Mouse (Mus musculus) retina, postnatal 1 day (tissue): ENCODE measurements around the gene Hsd11b1.

Source experiments
- DNase-seq: peaks from one replicate; pipeline ENCODE4 v3.0.0-alpha.2; 2012

Hsd11b1 gene

GRCm38 (mm10) chr1:193242238-193242637 lies 21.6 kb downstream of the Hsd11b1 start:
- no peak for DNase-seq

DNA sequence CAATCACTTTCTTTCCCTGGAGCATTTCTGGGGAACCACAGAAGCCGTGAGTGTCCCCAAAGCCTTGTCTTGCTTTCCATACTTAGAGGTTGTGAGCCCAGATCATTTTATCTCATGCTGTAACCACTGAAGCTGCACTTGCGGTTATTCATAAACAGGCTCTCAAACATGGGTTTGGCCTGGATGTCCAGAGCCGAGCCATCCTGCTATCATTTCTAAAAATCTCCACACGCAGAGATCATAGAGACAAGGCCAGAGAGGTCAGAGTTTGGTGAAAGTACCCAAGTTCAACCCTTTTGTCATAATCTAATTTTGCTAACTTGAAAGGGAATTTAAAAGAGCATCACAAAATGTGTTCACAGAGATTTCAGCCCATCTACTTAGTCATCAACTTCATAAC lies 22.4 kb downstream of the Hsd11b1 start:
- no peak for DNase-seq

DNA sequence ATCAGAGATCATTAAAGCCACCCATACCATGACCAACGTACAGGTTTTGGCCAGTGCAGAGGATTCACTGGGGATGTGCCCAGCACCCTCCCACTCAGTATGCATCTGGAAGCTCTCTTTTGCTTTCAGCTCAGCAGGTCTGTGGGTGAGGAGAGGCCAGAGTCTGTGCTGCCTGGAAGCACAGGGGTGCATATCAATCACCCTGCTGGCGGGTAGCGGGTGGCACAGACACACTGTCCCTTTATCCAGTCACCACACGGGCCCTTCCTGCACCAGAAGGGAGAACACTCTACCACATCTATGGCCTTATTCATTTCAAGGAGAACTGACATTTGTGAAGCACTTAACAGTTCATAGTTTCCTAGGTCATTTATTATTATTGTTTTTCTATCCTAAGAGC lies 25.4 kb downstream of the Hsd11b1 start:
- DNase-seq: no peak

GRCm38 (mm10) chr1:193234930-193235329 lies 28.9 kb downstream of the Hsd11b1 start:
- DNase-seq: no peak

DNA sequence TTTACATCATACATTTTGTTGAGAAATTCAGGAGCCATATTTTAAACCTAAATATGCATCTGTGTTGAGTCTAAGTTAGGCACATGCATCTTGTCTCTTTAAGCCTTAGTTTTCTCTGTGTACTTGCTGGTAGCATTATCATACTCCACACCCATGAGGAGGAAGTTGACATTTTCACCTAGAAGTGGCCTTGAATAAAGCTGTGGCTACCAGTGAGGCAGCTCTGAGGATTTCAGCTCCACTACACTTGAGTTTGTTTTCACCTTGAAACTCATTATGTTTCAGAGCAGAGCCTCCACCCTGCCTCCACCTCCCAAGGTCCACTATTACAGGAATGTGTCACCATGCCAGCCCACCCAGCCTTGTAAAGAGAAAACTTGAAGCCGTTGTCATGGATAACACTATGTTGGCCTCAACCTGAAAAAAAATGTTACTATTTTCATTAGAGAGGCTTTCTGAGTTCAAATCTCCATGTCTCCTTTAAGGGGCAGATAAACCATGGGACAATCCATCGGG lies 29.7 kb downstream of the Hsd11b1 start:
- DNase-seq: no peak

DNA sequence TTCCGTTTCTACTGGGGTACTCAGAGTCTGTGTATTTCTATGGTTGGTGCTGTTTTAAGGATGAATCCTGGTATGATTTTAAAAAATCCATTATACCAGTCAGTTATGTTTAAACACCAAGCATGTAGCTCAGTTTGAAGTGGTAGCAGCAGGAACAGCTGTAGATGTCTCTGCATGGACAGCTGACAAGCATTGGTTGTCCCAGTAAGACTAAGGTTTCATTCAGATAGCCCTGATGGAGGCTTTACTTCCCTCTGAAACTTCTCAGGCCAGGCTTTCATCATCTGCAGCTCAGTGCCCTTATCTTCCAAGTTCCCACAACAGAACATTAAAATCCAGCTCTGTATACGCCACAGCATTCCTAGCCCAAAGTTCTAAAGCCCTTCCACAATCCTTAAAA lies 31.1 kb downstream of the Hsd11b1 start:
- no peak for DNase-seq

DNA sequence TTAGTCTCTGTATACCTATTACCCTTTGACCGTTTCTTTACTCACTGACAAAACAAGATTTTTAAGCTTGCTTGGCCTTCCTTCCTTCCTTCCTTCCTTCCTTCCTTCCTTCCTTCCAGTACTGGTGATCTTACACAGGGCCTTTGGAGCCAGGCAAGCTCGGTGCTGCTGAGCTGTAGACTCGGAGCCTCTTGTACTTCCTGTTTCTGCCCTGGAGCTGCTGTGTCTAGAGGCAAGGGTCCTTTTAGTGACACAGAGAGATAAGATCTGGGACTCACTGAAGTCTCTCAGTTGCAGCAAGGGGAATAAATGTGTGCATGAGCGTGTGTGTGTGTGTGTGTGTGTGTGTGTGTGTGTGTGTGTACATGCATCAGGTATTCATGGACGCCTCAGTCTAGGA lies 32.9 kb downstream of the Hsd11b1 start:
- DNase-seq: no peak

GRCm38 (mm10) chr1:193230531-193230930 lies 33.3 kb downstream of the Hsd11b1 start:
- no peak for DNase-seq

DNA sequence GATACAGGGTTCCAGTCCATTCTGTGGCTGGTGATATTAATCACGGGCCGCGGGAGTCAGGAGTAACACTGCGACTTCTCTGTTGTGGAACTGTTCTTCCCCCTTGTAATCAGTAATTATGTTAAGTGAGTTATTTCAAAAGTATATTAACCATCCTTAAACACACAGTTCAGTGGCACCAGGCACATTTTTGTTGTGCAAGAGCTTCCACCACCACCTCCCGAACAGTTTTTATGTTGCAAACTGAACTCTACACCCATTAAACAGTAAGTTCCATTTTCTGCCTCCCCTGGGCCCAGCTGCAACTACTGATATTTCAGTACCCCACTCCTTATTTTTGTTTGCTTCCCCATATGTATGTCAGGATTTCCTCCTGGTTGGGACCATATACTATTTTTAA lies 34.3 kb downstream of the Hsd11b1 start:
- DNase-seq: no peak

DNA sequence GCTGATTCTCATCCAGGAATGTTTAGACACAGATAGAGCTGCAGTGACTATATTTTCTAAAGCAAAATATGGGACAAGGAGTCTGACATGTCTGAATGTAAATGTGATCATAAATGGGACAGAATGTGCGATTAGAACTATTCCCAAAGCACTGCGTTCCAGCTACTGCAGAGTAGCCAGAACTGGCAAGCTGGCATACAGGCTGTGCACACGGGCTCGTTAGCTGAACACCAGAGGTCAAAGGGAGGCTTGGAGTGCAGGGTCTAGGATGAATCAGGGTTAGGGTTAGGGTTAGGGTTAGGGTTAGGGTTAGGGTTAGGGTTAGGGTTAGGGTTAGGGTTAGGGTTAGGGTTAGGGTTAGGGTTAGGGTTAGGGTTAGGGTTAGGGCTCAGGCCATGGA lies 36.3 kb downstream of the Hsd11b1 start:
- DNase-seq: no peak

DNA sequence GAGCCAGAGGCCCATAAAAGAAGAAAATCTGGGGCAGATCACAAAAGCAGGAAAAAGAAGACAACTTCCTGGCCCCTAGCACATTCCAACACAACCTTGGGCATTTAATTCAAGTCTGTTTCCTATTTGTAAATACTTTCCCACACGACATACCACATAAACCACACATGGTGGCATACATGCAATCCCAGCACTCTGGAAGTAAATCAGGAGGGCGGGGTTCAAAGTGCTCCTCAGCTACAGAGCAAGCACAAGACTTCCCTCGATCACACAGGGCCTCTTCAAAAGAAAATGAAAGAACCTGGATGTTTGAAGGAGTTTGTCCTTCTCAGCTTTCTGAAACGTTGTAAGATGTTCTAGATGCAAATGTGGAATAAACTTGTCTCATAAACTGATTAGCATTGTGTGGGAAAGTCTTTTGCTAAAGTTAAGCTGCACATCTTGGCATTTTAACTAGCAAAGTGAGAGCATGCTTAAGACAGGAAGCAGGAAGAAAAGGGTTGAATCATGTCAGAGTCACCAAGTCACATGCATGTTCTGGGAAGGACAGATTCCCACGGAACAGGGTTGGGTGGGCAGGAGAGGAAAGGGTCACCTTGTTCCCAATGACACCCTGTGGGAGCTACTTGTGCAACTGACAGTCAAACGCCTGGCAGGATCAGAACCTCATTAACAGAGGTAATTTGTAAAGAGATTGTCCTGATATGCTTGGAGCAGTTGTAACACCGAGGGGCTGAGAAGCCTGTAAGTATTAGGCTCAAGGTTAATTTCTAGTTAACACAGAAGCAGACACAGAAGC lies 37.0 kb downstream of the Hsd11b1 start:
- DNase-seq: no peak

- no peak for DNase-seq
Measured at GRCm38 (mm10) chr1:193226114-193226513, 37.8 kb downstream of the Hsd11b1 start.

DNA sequence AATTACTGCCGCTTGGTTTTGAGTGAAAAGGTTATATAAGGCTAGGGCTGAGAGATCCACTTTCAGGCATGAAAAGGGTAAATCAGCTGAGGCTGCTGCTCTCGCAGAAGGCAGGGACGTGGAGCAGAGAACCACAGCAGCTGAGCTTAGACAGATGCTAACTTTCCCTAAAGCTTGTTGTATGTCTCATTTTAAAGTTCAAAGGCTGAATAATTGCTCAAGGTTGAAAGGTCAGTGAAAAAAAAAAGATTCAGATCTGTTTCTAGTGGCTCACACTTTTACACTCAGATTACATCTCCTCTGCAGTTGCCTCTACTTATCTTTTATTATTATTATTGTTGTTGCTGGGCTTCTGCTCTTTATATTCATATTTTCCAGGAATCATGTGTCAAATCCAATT lies 38.3 kb downstream of the Hsd11b1 start:
- DNase-seq: no peak

DNA sequence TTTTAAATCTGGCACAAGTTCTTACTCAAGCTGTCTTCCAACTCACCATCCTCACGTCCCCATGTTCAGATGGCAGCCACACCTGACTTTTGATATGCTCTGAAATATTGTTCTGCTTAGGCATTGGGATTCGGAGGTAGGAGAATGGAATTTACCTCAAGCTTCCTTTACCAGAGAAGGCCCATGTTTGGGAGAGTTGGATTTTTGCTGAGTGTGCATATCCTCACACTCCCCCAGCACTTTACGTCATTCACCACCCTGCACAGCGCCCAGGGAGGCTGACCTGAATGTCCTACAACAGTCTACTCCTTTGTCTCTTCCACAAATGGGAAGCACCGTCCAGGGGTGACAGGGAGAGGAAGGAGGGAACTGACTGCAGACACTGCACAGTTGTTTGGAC lies 43.5 kb downstream of the Hsd11b1 start:
- no peak for DNase-seq

DNA sequence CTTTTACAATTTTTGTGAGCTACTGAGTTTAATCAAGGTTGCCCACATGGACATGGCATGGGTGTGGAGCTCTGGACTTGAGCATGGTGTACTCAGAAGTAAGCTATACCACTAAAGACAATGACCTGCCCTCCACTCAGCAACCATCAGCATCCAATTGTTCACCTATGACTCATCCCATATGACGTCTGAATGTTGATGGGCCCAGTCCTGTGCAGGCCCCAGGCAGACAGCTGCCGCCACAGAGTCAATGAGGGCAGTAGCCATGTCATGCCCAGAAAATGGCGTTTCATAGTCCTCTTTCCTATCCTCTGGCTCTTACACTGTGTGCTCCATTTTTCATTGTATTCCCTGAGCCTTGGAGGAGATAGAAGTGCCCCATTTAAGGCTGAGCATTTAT lies 47.9 kb downstream of the Hsd11b1 start:
- no peak for DNase-seq

DNA sequence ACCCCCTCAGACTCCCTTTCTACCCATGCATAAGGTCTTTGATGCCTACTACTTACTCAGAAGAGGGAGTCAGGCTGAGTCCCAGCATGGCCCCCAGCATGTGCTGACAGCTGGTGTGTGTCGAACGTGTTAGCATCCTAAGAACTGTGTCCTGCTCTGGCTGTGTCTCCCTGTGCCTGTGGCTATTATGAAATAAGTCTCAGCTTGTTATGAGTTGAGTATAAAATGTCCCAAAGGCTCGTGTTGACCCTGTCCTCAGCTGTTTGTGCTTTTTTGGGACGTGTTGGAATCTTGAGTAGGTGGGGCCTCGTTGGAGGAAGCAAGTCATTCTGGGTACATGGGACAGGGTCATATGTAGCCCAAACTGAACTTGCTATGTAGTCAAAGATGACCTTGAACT lies 49.8 kb downstream of the Hsd11b1 start:
- no peak for DNase-seq

- DNase-seq: no peak
Measured at GRCm38 (mm10) chr1:193211371-193211770, 52.5 kb downstream of the Hsd11b1 start.

DNA sequence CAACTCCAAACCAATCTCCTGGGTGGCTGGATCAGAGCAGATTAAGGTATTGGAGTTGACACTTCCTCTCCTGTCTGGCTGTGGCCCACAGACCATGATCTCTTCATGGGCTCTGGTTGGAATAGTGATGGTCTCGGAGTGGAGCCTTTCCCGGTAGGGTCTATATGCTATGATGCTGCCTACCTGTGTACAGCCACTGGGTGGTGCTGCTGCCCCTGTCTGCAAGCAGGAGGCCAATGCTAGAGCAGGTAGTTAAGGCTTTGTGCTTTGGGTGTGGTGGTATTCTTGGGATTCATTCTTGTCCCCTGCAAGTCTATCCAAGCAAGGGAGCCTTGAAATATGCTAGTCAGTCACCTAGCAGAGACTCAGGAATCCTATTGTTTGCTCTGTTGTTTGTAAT lies 55.7 kb downstream of the Hsd11b1 start:
- DNase-seq: peak; percentile 24

DNA sequence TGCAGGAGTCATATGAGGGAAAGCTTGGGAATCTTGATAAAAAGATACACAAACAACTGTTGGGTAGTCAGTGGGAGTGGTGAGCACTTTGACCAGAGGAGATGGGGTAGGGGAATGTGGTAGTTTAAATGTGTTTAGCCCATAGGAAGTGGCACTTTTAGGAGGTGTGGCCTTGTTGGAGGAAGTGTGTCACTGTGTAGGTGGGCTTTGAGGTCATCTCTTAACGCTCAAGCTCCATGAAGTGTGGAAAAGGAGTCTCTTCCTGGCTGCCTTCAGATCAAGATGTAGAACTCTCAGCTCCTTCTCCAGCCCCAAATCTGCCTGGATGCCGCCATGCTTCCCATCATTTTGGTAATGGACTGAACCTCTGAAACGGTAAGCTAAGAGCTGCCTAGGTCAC lies 56.4 kb downstream of the Hsd11b1 start, which contains the start of gene Lamb3:
TSS of gene Lamb3 (plus strand) at position 197 of the 400 bp plus-strand sequence.
- no peak for DNase-seq

- DNase-seq: no peak
Measured at GRCm38 (mm10) chr1:193205431-193205830, 58.4 kb downstream of the Hsd11b1 start.

DNA sequence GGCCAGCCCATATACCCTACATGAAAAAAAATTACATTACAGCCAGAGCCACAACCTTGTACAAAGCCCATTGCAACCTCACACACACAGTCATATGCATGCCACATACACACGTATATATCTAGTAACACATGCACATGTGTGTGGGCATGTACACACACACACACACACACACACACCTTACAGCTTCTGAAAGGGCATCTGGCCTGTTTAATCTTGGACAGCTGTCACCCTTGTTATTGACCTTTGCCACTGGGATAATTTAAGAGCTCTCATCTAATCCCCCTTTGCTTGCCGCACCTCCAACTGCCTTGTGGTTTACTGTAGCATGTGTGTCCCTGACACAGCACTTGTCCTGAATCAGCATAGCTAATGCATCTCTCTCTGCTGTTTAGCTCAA lies 60.1 kb downstream of the Hsd11b1 start:
- DNase-seq: peak; percentile 30

GRCm38 (mm10) chr1:193201383-193201778 lies 62.5 kb downstream of the Hsd11b1 start, which contains the start of gene Traf3ip3:
Gene Traf3ip3, minus strand, starts transcription at chr1:193201703.
- no peak for DNase-seq

DNA sequence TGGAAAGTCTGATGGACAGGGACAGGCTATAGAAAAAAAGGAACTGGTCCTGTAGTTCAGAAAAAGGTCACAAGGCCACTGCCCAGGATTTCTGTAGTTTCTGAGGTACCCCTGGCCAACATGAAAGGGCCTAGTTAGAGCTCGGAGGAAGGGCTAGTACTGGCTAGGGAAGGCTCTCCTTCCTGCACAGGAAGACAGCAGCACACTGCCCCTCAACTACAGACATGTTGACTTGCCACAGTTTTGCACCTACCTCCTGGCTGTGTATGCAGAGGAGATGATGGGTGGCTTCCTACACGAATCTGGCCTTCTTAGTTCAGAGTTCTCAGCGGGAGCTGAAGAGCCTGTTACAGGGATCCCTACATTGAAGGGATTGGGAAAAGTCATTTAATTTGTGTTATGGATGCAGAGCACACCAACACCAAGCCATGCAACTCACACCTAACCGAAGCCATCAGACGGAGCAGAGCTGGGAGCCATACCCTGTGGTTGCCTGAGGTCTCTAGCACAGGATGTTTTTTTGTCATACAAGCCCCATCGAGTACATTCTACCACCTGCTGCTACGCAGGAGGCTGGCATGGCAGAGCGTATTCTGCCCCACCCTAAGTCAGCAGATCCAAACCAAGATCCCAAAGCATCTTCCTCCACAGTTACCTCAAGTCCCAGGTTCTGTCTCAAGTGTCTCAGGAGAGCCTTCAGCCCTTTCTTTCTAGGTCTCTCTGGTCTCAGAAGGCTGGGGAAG lies 63.1 kb downstream of the Hsd11b1 start:
- no peak for DNase-seq

- DNase-seq: no peak
Measured at GRCm38 (mm10) chr1:193198312-193198711, 65.6 kb downstream of the Hsd11b1 start.
